Mouse (Mus musculus) midbrain, embryonic 10.5 days (tissue): Measurements from ENCODE around the gene Ascl5. TPM values are rescaled to one million over a fixed set of nuclear protein-coding genes. Genes with fewer than 3 reads are reported as not detected.

Experiments
- DNase-seq: peaks from one replicate; pipeline ENCODE4 v3.0.0-alpha.2; 2017; ENCODE audit warnings: low spot score
- H3K27ac ChIP-seq: fragments of 300-500 bp; sonication (generic); replicated peaks from 2 replicates; pipeline ENCODE4 v1.5.1; 2016; ENCODE audit warnings: mild to moderate bottlenecking
- H3K27me3 ChIP-seq: fragments of 300-500 bp; sonication (generic); 2 replicates; pipeline ENCODE4 v1.6.1; 2016; ENCODE audit warnings: low read depth, mild to moderate bottlenecking; ENCODE audit not compliant: poor library complexity, severe bottlenecking
- H3K36me3 ChIP-seq: fragments of 300-500 bp; sonication (generic); 2 replicates; pipeline ENCODE4 v1.6.1; 2016; ENCODE audit warnings: mild to moderate bottlenecking, moderate library complexity
- H3K4me1 ChIP-seq: fragments of 300-500 bp; sonication (generic); 2 replicates; pipeline ENCODE4 v1.6.1; 2016
- H3K4me3 ChIP-seq: fragments of 300-500 bp; sonication (generic); 2 replicates; pipeline ENCODE4 v1.5.1; 2016; ENCODE audit warnings: mild to moderate bottlenecking, moderate library complexity
- H3K9me3 ChIP-seq: fragments of 300-500 bp; sonication (generic); replicated peaks from 2 replicates; pipeline ENCODE4 v1.6.1; 2016; ENCODE audit warnings: mild to moderate bottlenecking
- WGBS: fragments of 180-500 bp; shearing (Covaris S2); methylation state at CpG from one replicate; pipeline ENCODE4 v1.1.7; 2016; 5-methylcytosine and 5-hydroxymethylcytosine counted together
- polyA plus RNA-seq: library from polyadenylated mRNA; unstranded; fragments of >200 nt; fragmentation: Nextera tagmentation; extraction: Ambion mirVana; gene quantifications from 2 replicates; pipeline ENCODE4 v1.2.1, GENCODE M21; 2016

Gene Ascl5
- polyA plus RNA-seq: not detected in 2 replicates

DNA sequence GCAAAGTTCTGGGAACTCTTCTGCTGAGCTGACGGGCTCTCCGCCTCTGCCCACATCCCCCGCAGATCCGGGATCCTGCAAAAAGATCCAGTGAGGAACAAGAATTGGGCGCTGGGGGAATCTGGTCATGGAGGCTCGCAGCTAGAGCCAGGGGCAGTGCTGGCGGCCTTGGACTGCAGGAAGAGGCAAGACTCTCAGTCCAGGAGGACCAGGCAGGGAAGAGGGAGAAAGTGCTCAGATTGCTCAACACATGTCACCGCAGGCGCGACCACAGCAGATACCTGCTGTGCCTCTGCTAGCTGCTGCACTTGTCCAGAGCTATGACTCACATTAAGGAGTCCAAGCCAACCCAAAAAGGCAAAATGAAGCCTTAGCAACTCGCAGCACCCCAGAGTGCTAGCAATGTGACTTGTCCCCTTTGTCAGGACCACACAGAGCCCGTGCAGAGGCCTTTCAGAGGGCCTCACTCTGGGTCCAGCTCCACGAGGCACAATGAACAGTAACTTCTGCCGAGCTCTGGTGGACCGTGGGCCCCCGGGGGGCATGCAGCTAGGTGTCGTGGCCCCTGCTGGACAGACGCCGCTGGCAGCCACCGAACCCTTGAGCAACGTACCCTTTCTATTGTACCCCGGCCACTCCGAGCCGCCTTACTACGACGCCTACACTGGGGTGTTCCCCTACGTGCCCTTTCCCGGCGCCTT lies at the start of gene Ascl5:
Gene Ascl5, plus strand, starts transcription at position 493 of the 701 bp plus-strand sequence.
- Histone ChIP-seq H3K9me3 (no peaks in the 10 kb centered on the region), H3K27me3 (peaks cover 72% of the 10 kb centered on the region), H3K27ac (peak within 1 kb of the TSS; percentile 28; the same call in 1 of the 2 replicates), H3K4me1 (peaks cover 28% of the 10 kb centered on the region), H3K36me3 (no peaks in the 10 kb centered on the region), H3K4me3 (peak within 1 kb of the TSS; percentile 49)
- peak; percentile 24 for DNase-seq
- 24% methylated on average over 29 of the region's 29 CpGs for WGBS

DNA sequence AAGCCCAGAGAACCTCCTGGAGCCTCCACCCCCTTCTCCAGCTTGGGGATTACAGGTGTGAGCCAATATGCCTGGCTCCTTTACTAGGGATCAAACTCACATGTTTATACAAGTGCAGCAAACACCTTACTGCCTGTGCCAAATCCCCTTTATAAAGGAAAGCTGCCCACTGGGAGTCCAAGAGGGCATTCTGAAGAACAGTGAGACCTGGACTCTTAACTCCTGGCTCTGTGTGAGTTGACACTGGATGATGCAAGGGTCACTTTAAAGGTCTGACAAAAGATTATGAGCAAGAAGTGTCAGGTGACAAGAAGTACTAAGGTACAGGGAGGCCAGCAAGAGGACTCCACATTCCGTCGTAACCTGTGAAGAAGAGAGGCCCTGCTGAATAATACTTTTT lies 49.2 kb upstream of the Ascl5 start:
- 88% methylated on average over 2 of the region's 2 CpGs for WGBS
- 0 out of 2 replicates have a peak, but pooled peaks cover 5% of the 10 kb centered on the region for H3K9me3 ChIP-seq
- H3K4me3 ChIP-seq: no peak overlapping the region
- no peaks in the 10 kb centered on the region for H3K36me3 ChIP-seq
- H3K4me1 ChIP-seq: no peaks in the 10 kb centered on the region
- DNase-seq: no peak
- H3K27ac ChIP-seq: no peak overlapping the region
- H3K27me3 ChIP-seq: peaks cover 22% of the 10 kb centered on the region

DNA sequence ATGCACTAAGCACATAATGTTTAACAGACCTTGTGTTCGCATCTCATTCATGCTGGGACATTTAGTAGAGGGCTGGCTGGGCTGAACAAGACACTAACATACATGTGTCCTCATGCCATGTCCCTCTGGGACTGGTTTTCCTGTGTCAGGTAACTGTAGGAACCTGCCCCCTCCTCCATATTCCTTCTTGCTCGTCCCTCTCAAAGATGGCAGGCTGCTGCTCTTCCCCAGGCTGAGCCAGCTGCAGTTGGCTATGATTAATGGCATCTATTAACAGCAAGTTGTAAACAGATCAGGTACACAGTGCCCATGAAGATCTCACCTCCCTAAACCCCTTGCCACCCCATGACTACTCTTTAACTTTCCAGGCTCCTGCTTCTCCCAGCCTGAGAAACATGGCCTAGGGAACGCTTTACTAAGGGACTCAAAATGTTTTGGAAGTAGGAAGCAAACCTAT lies 44.3 kb upstream of the Ascl5 start, which contains the start of gene Igfn1:
Gene Igfn1, minus strand, starts transcription at position 51 of the 457 bp plus-strand sequence.
- Histone ChIP-seq H3K27me3 (peaks cover 40% of the 10 kb centered on the region), H3K4me3 (peak within 1 kb of the TSS; percentile 63)
- WGBS: 86% methylated on average over 3 of the region's 3 CpGs

DNA sequence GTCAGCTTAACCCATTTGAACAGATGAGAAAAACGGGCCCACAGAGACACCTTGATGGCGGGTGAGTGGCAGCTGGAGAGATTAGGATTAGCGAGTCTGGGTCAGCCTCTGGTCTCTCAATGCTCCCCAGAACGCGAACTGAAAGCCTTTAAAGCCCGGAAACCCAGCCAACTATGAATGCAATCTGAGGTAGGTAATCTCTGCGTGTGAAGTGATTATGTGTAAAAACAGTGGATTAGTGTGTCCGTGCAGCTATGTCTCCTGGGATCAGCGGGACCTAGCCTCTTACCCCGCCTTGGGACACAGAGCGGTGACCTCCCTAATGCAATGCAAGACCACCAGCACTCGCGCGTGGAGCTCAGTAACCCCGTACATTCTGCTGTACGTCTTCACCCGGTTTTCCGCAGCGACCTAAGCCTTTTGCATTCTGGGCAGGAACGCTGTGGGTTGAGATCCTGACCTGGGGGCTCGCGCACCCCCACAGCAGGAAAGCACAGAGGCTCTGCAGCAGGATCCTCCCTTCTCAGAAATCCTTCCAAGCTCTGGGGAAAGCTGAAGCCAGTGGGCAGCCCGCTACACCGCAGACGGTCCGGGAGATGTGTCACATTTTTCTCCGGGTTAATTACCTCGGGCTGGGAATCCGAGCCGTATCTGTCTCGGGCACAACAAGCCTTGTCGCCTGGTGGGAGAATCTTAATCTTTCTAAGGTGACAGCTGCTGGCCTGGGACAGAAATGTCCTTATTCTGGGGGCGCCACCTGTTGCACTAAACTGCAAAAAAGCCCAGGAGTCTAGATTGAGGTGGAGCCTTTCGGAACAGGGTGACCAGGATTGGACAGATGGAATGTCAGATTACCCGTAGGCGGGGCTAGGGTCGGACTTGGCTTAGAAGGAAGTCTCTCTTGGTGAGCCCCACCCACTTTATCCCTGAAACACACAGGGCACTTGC lies 43.1 kb upstream of the Ascl5 start, which contains the start of gene Tmem9:
Gene Tmem9, plus strand, starts transcription at position 940 of the 948 bp plus-strand sequence.
- Histone ChIP-seq H3K27ac (0 out of 2 replicates have a peak within 1 kb of the TSS, but pooled peaks have one; percentile 20), H3K4me3 (peak within 1 kb of the TSS; percentile 63), H3K27me3 (peaks cover 40% of the 10 kb centered on the region), H3K9me3 (no peaks in the 10 kb centered on the region), H3K36me3 (no peaks in the 10 kb centered on the region), H3K4me1 (peaks cover 14% of the 10 kb centered on the region)
- WGBS: 2% methylated on average over 37 of the region's 37 CpGs
- peak; percentile 73 for DNase-seq

More for the DNA sequence above, 44.3 kb upstream of the Ascl5 start, which contains the start of gene Igfn1:
- no peak for DNase-seq
- Histone ChIP-seq H3K4me1 (peaks cover 14% of the 10 kb centered on the region), H3K36me3 (no peaks in the 10 kb centered on the region), H3K27ac (no peak within 1 kb of the TSS), H3K9me3 (0 out of 2 replicates have a peak, but pooled peaks cover 5% of the 10 kb centered on the region)

DNA sequence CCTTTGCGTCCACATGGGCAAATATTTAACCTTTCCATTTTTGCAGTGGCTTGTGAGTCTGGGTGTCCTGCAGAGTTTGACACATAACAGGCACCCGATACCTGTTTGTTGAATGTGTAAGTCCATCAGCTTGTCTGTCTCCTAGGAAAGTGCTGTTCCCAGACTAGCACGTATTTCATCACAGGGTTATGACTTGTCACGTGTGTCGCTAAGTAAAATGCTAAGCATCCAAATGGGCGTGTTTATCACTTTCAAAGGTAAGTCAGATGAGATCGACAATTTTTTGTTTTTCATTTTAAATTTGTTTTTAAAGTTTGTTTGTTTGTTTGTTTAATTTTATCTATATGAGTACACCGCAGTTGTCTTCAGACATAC lies 42.5 kb upstream of the Ascl5 start:
- peaks cover 40% of the 10 kb centered on the region for H3K27me3 ChIP-seq
- H3K36me3 ChIP-seq: no peaks in the 10 kb centered on the region
- no peaks in the 10 kb centered on the region for H3K9me3 ChIP-seq
- H3K27ac ChIP-seq: no peak overlapping the region
- no peak for DNase-seq
- H3K4me3 ChIP-seq: peak overlapping the region; percentile 63
- WGBS: 24% methylated on average over 8 of the region's 8 CpGs
- peaks cover 14% of the 10 kb centered on the region for H3K4me1 ChIP-seq

DNA sequence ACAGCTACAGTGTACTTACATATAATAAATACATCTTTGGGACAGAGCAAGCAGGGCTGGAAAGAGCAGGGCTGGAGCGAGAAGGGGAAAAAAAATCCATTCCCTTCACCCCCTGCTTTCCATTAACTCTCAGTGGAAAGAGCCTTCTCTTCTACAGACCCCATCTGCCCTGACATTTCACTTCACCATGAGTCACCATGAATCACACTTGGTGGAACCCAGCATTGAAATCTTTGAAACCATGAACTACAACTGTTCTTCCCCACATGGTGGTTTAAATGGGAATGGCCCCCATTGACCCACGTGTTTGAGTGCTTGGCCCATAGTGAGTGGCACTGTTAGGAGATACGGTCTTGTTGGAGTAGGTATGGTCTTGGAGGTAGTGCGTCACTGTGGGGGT lies 40.4 kb upstream of the Ascl5 start:
- no peaks in the 10 kb centered on the region for H3K36me3 ChIP-seq
- no peak overlapping the region for H3K4me3 ChIP-seq
- no peak overlapping the region for H3K27ac ChIP-seq
- no peak for DNase-seq
- WGBS: 86% methylated on average over 4 of the region's 4 CpGs
- H3K27me3 ChIP-seq: peaks cover 32% of the 10 kb centered on the region
- H3K9me3 ChIP-seq: no peaks in the 10 kb centered on the region
- H3K4me1 ChIP-seq: peaks cover 14% of the 10 kb centered on the region

DNA sequence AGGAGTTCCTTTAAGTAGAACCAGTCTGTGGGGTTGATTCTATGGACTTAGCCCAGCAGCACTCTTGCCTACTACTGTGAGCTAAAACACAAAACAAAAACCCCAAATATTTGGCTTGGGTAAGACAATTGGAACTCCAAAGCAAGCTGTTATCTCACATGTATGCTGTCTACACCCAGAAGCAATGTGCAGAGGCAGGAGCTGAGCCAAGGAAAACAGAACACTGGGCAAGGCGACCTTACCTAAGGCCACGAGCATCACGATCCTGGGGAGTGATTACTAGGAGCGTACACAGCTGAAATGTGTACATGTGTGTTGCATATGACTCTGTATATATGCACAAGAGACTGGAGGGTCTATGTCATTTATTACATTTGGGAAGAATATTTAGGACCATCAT lies 37.1 kb upstream of the Ascl5 start:
- H3K4me1 ChIP-seq: peaks cover 9% of the 10 kb centered on the region
- H3K27ac ChIP-seq: no peak overlapping the region
- no peaks in the 10 kb centered on the region for H3K9me3 ChIP-seq
- H3K36me3 ChIP-seq: no peaks in the 10 kb centered on the region
- 85% methylated on average over 4 of the region's 4 CpGs for WGBS
- no peak for DNase-seq
- no peak overlapping the region for H3K4me3 ChIP-seq
- peaks cover 9% of the 10 kb centered on the region; the same call in 1 of the 2 replicates for H3K27me3 ChIP-seq

DNA sequence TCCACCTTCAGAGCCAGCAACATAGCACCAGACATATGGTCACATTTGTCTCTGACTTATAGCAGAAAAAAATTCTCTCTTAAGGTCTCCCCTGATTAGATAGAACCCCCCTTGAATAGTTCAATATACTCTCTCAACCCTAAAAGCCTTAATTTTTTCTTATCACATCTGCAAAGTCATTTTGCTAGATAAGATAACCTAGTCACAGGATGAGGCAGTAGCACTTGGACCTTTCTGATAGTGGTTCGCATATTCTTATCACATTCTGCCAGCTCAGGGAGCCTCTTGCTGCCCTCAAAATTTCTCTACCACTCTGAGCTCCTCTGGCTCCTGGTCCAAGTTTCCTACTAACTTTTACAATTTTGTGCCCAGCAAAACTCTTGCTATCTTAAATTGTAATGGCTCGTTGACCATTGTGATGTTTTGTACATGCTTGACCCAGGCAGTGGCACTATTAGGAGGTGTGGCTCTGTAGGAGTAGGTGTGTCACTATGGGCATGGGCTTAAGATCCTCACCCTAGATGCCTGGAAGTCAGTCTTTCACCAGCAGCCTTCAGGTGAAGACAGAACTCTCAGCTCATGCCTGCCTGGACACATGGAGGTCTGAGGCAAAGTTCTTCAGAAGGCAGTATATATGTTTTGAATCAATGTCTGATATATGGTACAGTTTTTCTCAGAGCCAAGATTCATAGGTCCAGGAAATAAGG lies 35.7 kb upstream of the Ascl5 start:
- H3K4me3 ChIP-seq: no peak overlapping the region
- 80% methylated on average over 2 of the region's 2 CpGs for WGBS
- no peak overlapping the region for H3K27ac ChIP-seq

DNA sequence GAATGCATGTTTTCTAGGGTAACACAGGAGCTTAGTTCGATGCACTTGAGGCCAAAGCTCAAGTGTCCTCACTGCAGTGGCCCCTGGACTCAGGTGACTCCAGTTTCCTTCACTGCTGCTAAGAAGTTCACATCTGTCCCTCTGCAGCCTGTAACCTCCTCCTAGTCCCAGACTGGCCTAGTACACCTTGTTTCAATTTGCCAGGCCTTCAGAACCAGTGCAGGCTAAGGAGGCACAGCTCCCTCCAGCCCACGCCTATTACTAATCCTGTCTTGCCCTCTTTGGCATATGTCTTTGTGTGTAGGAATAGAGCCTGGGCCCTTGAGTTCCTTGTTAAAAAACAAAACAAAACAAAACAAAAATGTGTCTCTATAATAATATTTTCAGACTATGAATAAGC lies 33.3 kb upstream of the Ascl5 start:
- Histone ChIP-seq H3K4me3 (peak overlapping the region; percentile 71), H3K27ac (peak overlapping the region; percentile 96), H3K36me3 (peaks cover 29% of the 10 kb centered on the region), H3K4me1 (peaks cover 20% of the 10 kb centered on the region), H3K27me3 (no peaks in the 10 kb centered on the region), H3K9me3 (no peaks in the 10 kb centered on the region)
- WGBS: 67% methylated on average over 2 of the region's 2 CpGs
- no peak for DNase-seq

More for the DNA sequence above, 35.7 kb upstream of the Ascl5 start:
- Histone ChIP-seq H3K27me3 (no peaks in the 10 kb centered on the region; the same call in 1 of the 2 replicates), H3K9me3 (no peaks in the 10 kb centered on the region), H3K36me3 (peaks cover 6% of the 10 kb centered on the region), H3K4me1 (peaks cover 20% of the 10 kb centered on the region)
- no peak for DNase-seq

DNA sequence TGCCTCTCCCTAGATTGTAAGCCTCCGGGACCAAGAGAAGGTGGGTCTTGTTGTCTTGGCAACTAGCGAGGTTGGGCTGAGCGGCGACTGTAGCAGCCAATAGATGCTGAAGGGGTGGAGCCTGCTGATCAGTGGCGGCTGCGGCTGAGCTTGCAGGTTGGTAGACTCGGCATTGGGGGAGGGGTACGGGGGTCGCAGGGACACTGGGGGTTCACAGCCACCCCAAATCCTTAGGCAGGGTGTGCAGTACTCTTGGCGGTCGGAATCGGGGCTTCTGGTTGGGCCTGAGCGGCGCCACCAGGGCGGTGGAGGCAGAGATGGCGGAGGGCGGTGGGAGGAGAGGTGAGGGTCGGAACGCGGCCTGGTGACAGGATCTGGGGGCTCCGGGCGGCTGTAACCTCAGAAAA lies 32.7 kb upstream of the Ascl5 start:
- under 1% methylated on average over 22 of the region's 22 CpGs for WGBS
- H3K36me3 ChIP-seq: peaks cover 36% of the 10 kb centered on the region
- H3K4me3 ChIP-seq: peak overlapping the region; percentile 71
- no peaks in the 10 kb centered on the region for H3K9me3 ChIP-seq
- peak; percentile 94 for DNase-seq
- no peaks in the 10 kb centered on the region for H3K27me3 ChIP-seq
- H3K27ac ChIP-seq: peak overlapping the region; percentile 96
- H3K4me1 ChIP-seq: peaks cover 20% of the 10 kb centered on the region

DNA sequence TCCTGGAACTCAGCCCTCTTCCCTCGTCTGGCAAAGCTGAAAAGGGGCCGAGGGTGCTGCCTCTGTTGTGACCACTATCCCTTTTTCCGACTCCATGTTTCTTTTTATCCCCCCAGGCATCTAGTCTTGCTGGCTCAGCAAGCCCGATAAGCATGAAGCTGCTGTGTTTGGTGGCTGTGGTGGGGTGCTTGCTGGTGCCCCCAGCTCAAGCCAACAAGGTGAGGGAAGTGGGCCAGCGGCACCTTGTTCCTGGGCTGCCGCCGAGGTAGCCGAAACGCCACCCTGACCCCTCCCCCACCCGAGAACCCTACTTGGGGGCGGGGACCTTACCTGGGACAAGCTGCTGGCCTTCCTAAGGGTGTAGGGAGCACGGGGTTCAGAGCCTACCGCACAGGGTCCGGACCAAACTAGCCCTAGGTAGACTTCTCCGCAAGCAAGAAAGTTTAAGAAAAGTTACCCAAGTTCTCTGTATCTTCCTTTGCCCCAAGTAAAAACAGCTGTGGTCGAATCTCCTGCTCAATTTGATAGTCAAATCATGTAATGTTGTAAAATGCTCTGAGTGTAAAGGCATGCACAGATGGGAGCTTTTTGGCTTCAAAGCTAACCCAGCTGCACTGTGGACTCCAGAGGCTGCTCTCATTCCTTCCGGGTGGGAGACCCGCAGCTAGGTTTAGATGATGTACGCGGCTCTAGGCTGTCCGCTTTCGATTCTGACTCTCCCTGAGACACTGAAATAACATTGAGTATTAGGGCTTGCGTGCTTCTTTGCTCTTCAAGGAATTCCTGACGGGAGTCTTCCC lies 32.0 kb upstream of the Ascl5 start:
- Histone ChIP-seq H3K36me3 (peaks cover 42% of the 10 kb centered on the region), H3K9me3 (no peaks in the 10 kb centered on the region), H3K27me3 (no peaks in the 10 kb centered on the region), H3K4me1 (peaks cover 20% of the 10 kb centered on the region), H3K27ac (peak overlapping the region; percentile 96), H3K4me3 (peak overlapping the region; percentile 71)
- 13% methylated on average over 24 of the region's 24 CpGs for WGBS
- no peak for DNase-seq
